Mouse (Mus musculus): ENCODE measurements around the gene 2010111I01Rik.
A peak's percentile ranks its signal among the peaks of the same experiment; 100 is the strongest.

Gene 2010111I01Rik

GRCm38 (mm10) chr13:63030023-63030422 is 65.3 kb downstream of the 2010111I01Rik start:
- DNase-seq (ENCODE audit: low spot score), result no peak

- no peak for DNase-seq (ENCODE audit: low spot score)
These were observed 66.6 kb downstream of the 2010111I01Rik start for GRCm38 (mm10) chr13:63031244-63031643.

- DNase-seq (ENCODE audit: low spot score), result no peak
These were observed 67.7 kb downstream of the 2010111I01Rik start for GRCm38 (mm10) chr13:63032304-63032830.

- peak; percentile 42 for DNase-seq (ENCODE audit: low spot score)
These were observed 68.3 kb downstream of the 2010111I01Rik start for GRCm38 (mm10) chr13:63032958-63033357.

- no peak for DNase-seq (ENCODE audit: low spot score)
These were observed 68.7 kb downstream of the 2010111I01Rik start for GRCm38 (mm10) chr13:63033364-63033763.

GRCm38 (mm10) chr13:63034666-63035065 is 70.0 kb downstream of the 2010111I01Rik start:
- DNase-seq (ENCODE audit: low spot score), result no peak

- no peak for DNase-seq (ENCODE audit: low spot score)
These were observed 73.2 kb downstream of the 2010111I01Rik start for GRCm38 (mm10) chr13:63037906-63038305.

GRCm38 (mm10) chr13:63038415-63038814 is 73.7 kb downstream of the 2010111I01Rik start:
- no peak for DNase-seq (ENCODE audit: low spot score)

- DNase-seq (ENCODE audit: low spot score), result no peak
These were observed 74.2 kb downstream of the 2010111I01Rik start for GRCm38 (mm10) chr13:63038871-63039270.

- DNase-seq (ENCODE audit: low spot score), result no peak
These were observed 74.6 kb downstream of the 2010111I01Rik start for GRCm38 (mm10) chr13:63039326-63039725.

GRCm38 (mm10) chr13:63039848-63040247 is 75.2 kb downstream of the 2010111I01Rik start:
- DNase-seq (ENCODE audit: low spot score), result no peak

GRCm38 (mm10) chr13:63045504-63046205 is 81.0 kb downstream of the 2010111I01Rik start:
- no peak for DNase-seq (ENCODE audit: low spot score)

- DNase-seq (ENCODE audit: low spot score), result peak; percentile 79
These were observed 81.7 kb downstream of the 2010111I01Rik start for GRCm38 (mm10) chr13:63046206-63047020.

- no peak for DNase-seq (ENCODE audit: low spot score)
These were observed 99.0 kb downstream of the 2010111I01Rik start for GRCm38 (mm10) chr13:63063706-63064105.

- DNase-seq (ENCODE audit: low spot score), result no peak
These were observed 101.9 kb downstream of the 2010111I01Rik start for GRCm38 (mm10) chr13:63066607-63067006.

- no peak for DNase-seq (ENCODE audit: low spot score)
These were observed 103.9 kb downstream of the 2010111I01Rik start for GRCm38 (mm10) chr13:63068371-63069136.

- no peak for DNase-seq (ENCODE audit: low spot score)
These were observed 107.2 kb downstream of the 2010111I01Rik start for GRCm38 (mm10) chr13:63071874-63072273.

- no peak for DNase-seq (ENCODE audit: low spot score)
These were observed 107.7 kb downstream of the 2010111I01Rik start for GRCm38 (mm10) chr13:63072376-63072775.

GRCm38 (mm10) chr13:63073911-63074675 is 109.4 kb downstream of the 2010111I01Rik start:
- DNase-seq (ENCODE audit: low spot score), result peak; percentile 22

- DNase-seq (ENCODE audit: low spot score), result no peak
These were observed 109.9 kb downstream of the 2010111I01Rik start for GRCm38 (mm10) chr13:63074676-63074991.

- no peak for DNase-seq (ENCODE audit: low spot score)
These were observed 110.7 kb downstream of the 2010111I01Rik start for GRCm38 (mm10) chr13:63075331-63075855.

All from layer of hippocampus, adult 11-12 months (tissue).